Mouse (Mus musculus) CH12.LX (cell line): ENCODE results near the gene Srrm3. TPM values are rescaled to one million over a fixed set of nuclear protein-coding genes. Genes with fewer than 3 reads are reported as not detected.

Experiments used
- DNase-seq: peaks from one replicate; pipeline ENCODE4 v3.0.0-alpha.2; 2013; ENCODE audit errors: extremely low read depth
- H3K27ac ChIP-seq: 2 replicates; pipeline ENCODE4 v1.5.1; 2012; ENCODE audit warnings: low read depth, mild to moderate bottlenecking, control low read depth, moderate library complexity; ENCODE audit not compliant: insufficient read depth
- H3K27me3 ChIP-seq: replicated peaks from 2 replicates; pipeline ENCODE3; 2012; ENCODE audit warnings: inconsistent platforms
- H3K36me3 ChIP-seq, 2 experiments: replicated peaks in 1 of 2; 2 replicates each; pipeline versions ENCODE3 to v1.6.1; 2012; ENCODE audit warnings: inconsistent platforms in 1 of 2, low read length in 1 of 2, mild to moderate bottlenecking in 1 of 2, mixed read lengths in 1 of 2, moderate library complexity in 1 of 2; ENCODE audit not compliant: control insufficient read depth in 1 of 2, insufficient read depth in 1 of 2
- H3K4me1 ChIP-seq, 2 experiments: 2 replicates each; pipeline ENCODE4 v1.6.1; 2012; ENCODE audit warnings: inconsistent platforms in 1 of 2, moderate library complexity in 1 of 2; ENCODE audit not compliant: insufficient read depth in 2 of 2, control insufficient read depth in 1 of 2
- H3K4me2 ChIP-seq: 2 replicates; pipeline ENCODE4 v1.6.1; 2012; ENCODE audit warnings: low read depth, mild to moderate bottlenecking, control low read depth; ENCODE audit not compliant: poor library complexity, insufficient read depth, severe bottlenecking
- H3K4me3 ChIP-seq, 3 experiments: fragments of 150-350 bp in 1 of 3; sonication (generic) in 1 of 3; replicated peaks in 1 of 3; 2 replicates each; pipeline versions ENCODE3 to v1.5.1; 2011 to 2012; ENCODE audit warnings: low read depth in 2 of 3, low read length in 2 of 3, mild to moderate bottlenecking in 2 of 3, moderate library complexity in 2 of 3, control low read depth in 1 of 3, improper control_type of control experiment in 1 of 3, inconsistent platforms in 1 of 3, mixed read lengths in 1 of 3; ENCODE audit not compliant: poor library complexity in 1 of 3
- H3K79me2 ChIP-seq: replicated peaks from 2 replicates; pipeline ENCODE4 v1.6.1; 2012; ENCODE audit warnings: mild to moderate bottlenecking, moderate library complexity; ENCODE audit not compliant: control insufficient read depth, poor library complexity, insufficient read depth, severe bottlenecking; ENCODE audit errors: extremely low read depth
- H3K9ac ChIP-seq: 2 replicates; pipeline ENCODE4 v1.6.1; 2012; ENCODE audit warnings: low read depth, mild to moderate bottlenecking, control low read depth, moderate library complexity; ENCODE audit not compliant: insufficient read depth
- H3K9me3 ChIP-seq: replicated peaks from 2 replicates; pipeline ENCODE3; 2012; ENCODE audit warnings: low read length, inconsistent platforms, mixed read lengths
- BHLHE40 ChIP-seq: IDR thresholded peaks from 2 replicates; pipeline ENCODE4 v1.6.1; 2011; ENCODE audit warnings: mild to moderate bottlenecking, low read depth, low read length, improper control_type of control experiment
- CHD1 ChIP-seq: IDR thresholded peaks from 2 replicates; pipeline ENCODE4 v1.6.1; 2012; ENCODE audit warnings: low read depth, low read length, improper control_type of control experiment, inconsistent platforms
- CHD2 ChIP-seq: IDR thresholded peaks from 2 replicates; pipeline ENCODE4 v1.6.1; 2011; ENCODE audit warnings: low read length, improper control_type of control experiment
- CTCF ChIP-seq, 2 experiments: IDR thresholded peaks in 1 of 2; conservative IDR thresholded peaks in 1 of 2; 2 replicates each; pipeline ENCODE4 v1.5.1; 2011 to 2012; ENCODE audit warnings: low read depth in 2 of 2, low read length in 2 of 2, improper control_type of control experiment in 1 of 2, inconsistent platforms in 1 of 2, mild to moderate bottlenecking in 1 of 2, moderate library complexity in 1 of 2
- E2F4 ChIP-seq: IDR thresholded peaks from 2 replicates; pipeline ENCODE4 v1.6.1; 2011; ENCODE audit warnings: low read depth, low read length, improper control_type of control experiment; ENCODE audit not compliant: insufficient replicate concordance
- ELF1 ChIP-seq: IDR thresholded peaks from 2 replicates; pipeline ENCODE4 v1.6.1; 2014; ENCODE audit warnings: low read depth, mild to moderate bottlenecking, inconsistent platforms, low read length, improper control_type of control experiment
- EP300 ChIP-seq: IDR thresholded peaks from 2 replicates; pipeline ENCODE4 v1.6.1; 2011; ENCODE audit warnings: low read length, improper control_type of control experiment
- ETS1 ChIP-seq: conservative IDR thresholded peaks from 2 replicates; pipeline ENCODE4 v1.6.1; 2012; ENCODE audit warnings: low read depth, mild to moderate bottlenecking, inconsistent platforms, low read length, improper control_type of control experiment, moderate library complexity
- GABPA ChIP-seq: IDR thresholded peaks from 2 replicates; pipeline ENCODE4 v1.6.1; 2012; ENCODE audit warnings: low read depth, low read length, improper control_type of control experiment, inconsistent platforms; ENCODE audit not compliant: insufficient replicate concordance
- HCFC1 ChIP-seq: IDR thresholded peaks from 2 replicates; pipeline ENCODE4 v1.6.1; 2012; ENCODE audit warnings: low read depth, mild to moderate bottlenecking, inconsistent platforms, low read length, improper control_type of control experiment
- IRF4 ChIP-seq: IDR thresholded peaks from 2 replicates; pipeline ENCODE4 v1.6.1; 2014; ENCODE audit warnings: low read depth, mild to moderate bottlenecking, inconsistent platforms, low read length, improper control_type of control experiment
- JUN ChIP-seq: IDR thresholded peaks from 2 replicates; pipeline ENCODE4 v1.6.1; 2011; ENCODE audit warnings: low read depth, mild to moderate bottlenecking, low read length, improper control_type of control experiment, moderate library complexity; ENCODE audit not compliant: insufficient read depth
- JUND ChIP-seq: conservative IDR thresholded peaks from 2 replicates; pipeline ENCODE4 v1.6.1; 2011; ENCODE audit warnings: low read depth, low read length, improper control_type of control experiment
- KAT2A ChIP-seq: IDR thresholded peaks from 2 replicates; pipeline ENCODE4 v1.6.1; 2012; ENCODE audit warnings: low read length, improper control_type of control experiment, inconsistent platforms; ENCODE audit not compliant: insufficient replicate concordance
- MAFK ChIP-seq: IDR thresholded peaks from 2 replicates; pipeline ENCODE4 v1.6.1; 2011; ENCODE audit warnings: low read length, improper control_type of control experiment; ENCODE audit not compliant: insufficient replicate concordance
- MAX ChIP-seq: IDR thresholded peaks from 2 replicates; pipeline ENCODE4 v1.6.1; 2011; ENCODE audit warnings: low read length, improper control_type of control experiment
- MAZ ChIP-seq: IDR thresholded peaks from 2 replicates; pipeline ENCODE4 v1.6.1; 2012; ENCODE audit warnings: low read depth, mild to moderate bottlenecking, inconsistent platforms, low read length, improper control_type of control experiment, moderate library complexity
- MEF2A ChIP-seq: IDR thresholded peaks from 2 replicates; pipeline ENCODE4 v1.6.1; 2014; ENCODE audit warnings: low read depth, mild to moderate bottlenecking, inconsistent platforms, low read length, improper control_type of control experiment, borderline replicate concordance
- MXI1 ChIP-seq: IDR thresholded peaks from 2 replicates; pipeline ENCODE4 v1.6.1; 2011; ENCODE audit warnings: mild to moderate bottlenecking, low read depth, low read length, improper control_type of control experiment
- MYC ChIP-seq: IDR thresholded peaks from 2 replicates; pipeline ENCODE4 v1.6.1; 2011; ENCODE audit warnings: low read depth, mild to moderate bottlenecking, improper control_type of control experiment, low read length
- NELFE ChIP-seq: IDR thresholded peaks from 2 replicates; pipeline ENCODE4 v1.6.1; 2011; ENCODE audit warnings: low read depth, low read length, improper control_type of control experiment
- NRF1 ChIP-seq: IDR thresholded peaks from 2 replicates; pipeline ENCODE4 v1.6.1; 2014; ENCODE audit warnings: low read depth, mild to moderate bottlenecking, inconsistent platforms, low read length, improper control_type of control experiment, moderate library complexity
- PAX5 ChIP-seq: IDR thresholded peaks from 2 replicates; pipeline ENCODE4 v1.6.1; 2012; ENCODE audit warnings: low read length, inconsistent platforms, mixed read lengths
- POLR2A ChIP-seq: IDR thresholded peaks from 2 replicates; pipeline ENCODE4 v1.6.1; 2011; ENCODE audit warnings: low read depth, mild to moderate bottlenecking, improper control_type of control experiment, low read length
- POLR2AphosphoS2 ChIP-seq: IDR thresholded peaks from 2 replicates; pipeline ENCODE4 v1.6.1; 2011; ENCODE audit warnings: low read depth, low read length, improper control_type of control experiment
- RAD21 ChIP-seq: IDR thresholded peaks from 2 replicates; pipeline ENCODE4 v1.6.1; 2011; ENCODE audit warnings: low read depth, mild to moderate bottlenecking, low read length, improper control_type of control experiment, moderate library complexity
- RCOR1 ChIP-seq: conservative IDR thresholded peaks from 2 replicates; pipeline ENCODE4 v1.6.1; 2012; ENCODE audit warnings: low read depth, mild to moderate bottlenecking, inconsistent platforms, low read length, improper control_type of control experiment
- SIN3A ChIP-seq: IDR thresholded peaks from 2 replicates; pipeline ENCODE4 v1.6.1; 2012; ENCODE audit warnings: low read length, improper control_type of control experiment, inconsistent platforms
- SMC3 ChIP-seq: IDR thresholded peaks from 2 replicates; pipeline ENCODE4 v1.6.1; 2011; ENCODE audit warnings: low read depth, low read length, improper control_type of control experiment
- TBP ChIP-seq: conservative IDR thresholded peaks from 2 replicates; pipeline ENCODE4 v1.6.1; 2011; ENCODE audit warnings: low read depth, low read length, improper control_type of control experiment
- TCF12 ChIP-seq: IDR thresholded peaks from 2 replicates; pipeline ENCODE4 v1.6.1; 2014; ENCODE audit warnings: low read depth, mild to moderate bottlenecking, inconsistent platforms, low read length, improper control_type of control experiment
- UBTF ChIP-seq: IDR thresholded peaks from 2 replicates; pipeline ENCODE4 v1.6.1; 2012; ENCODE audit warnings: low read depth, mild to moderate bottlenecking, inconsistent platforms, low read length, improper control_type of control experiment, moderate library complexity
- USF1 ChIP-seq: IDR thresholded peaks from 2 replicates; pipeline ENCODE4 v1.6.1; 2014; ENCODE audit warnings: low read depth, mild to moderate bottlenecking, inconsistent platforms, low read length, improper control_type of control experiment
- USF2 ChIP-seq: conservative IDR thresholded peaks from 2 replicates; pipeline ENCODE4 v1.6.1; 2011; ENCODE audit warnings: low read depth, low read length, improper control_type of control experiment
- ZC3H11A ChIP-seq: IDR thresholded peaks from 2 replicates; pipeline ENCODE4 v1.6.1; 2012; ENCODE audit warnings: low read depth, mild to moderate bottlenecking, inconsistent platforms, low read length, improper control_type of control experiment
- ZKSCAN1 ChIP-seq: IDR thresholded peaks from 2 replicates; pipeline ENCODE4 v1.6.1; 2012; ENCODE audit warnings: low read depth, inconsistent platforms, low read length, improper control_type of control experiment, borderline replicate concordance
- ZMIZ1 ChIP-seq: IDR thresholded peaks from 2 replicates; pipeline ENCODE4 v1.6.1; 2012; ENCODE audit warnings: low read depth, mild to moderate bottlenecking, inconsistent platforms, low read length, improper control_type of control experiment
- ZNF384 ChIP-seq: IDR thresholded peaks from 2 replicates; pipeline ENCODE4 v1.6.1; 2012; ENCODE audit warnings: low read depth, low read length, improper control_type of control experiment, inconsistent platforms
- dilution Hi-C: fragments of 300-500 bp; cut with MboI; formaldehyde crosslinking; loops from 2 replicates; pipeline ENCODE4 v1.14.3; 2020; ENCODE audit warnings: low sequenced_read_pairs; ENCODE audit not compliant: extremely low pct_unique_long_range_greater_than_20kb, extremely low pct_ligation_motif_present
- in situ Hi-C: fragments of 300-500 bp; cut with MboI; formaldehyde crosslinking; loops from 3 replicates; pipeline ENCODE4 v1.14.3; 2019; ENCODE audit warnings: low sequenced_read_pairs, low pct_ligation_motif_present, low pct_unique_long_range_greater_than_20kb, mixed read lengths
- polyA plus RNA-seq: library from polyadenylated mRNA; unstranded; fragments of >175 nt; gene quantifications from 2 replicates; pipeline ENCODE4 v1.2.1, GENCODE M21; 2012; ENCODE audit warnings: low read depth; ENCODE audit not compliant: insufficient read length
- total RNA-seq, 2 experiments: library from RNA; depleted of rRNA; stranded (reverse); fragments of 300-350 nt in 1 of 2; fragments of >200 nt in 1 of 2; gene quantifications; 2 replicates each; pipeline ENCODE4 v1.2.3; 2012 to 2014

Srrm3 gene
- total RNA-seq (2012; rRNA removed) = not detected in 2 replicates
- total RNA-seq (2014; rRNA removed) = not detected in 2 replicates
- not detected in 2 replicates for polyA plus RNA-seq

GRCm38 (mm10) chr5:135806555-135807262 is at the start of gene Srrm3:
Srrm3 (plus strand) TSS chr5:135806890.
- H3K27me3 ChIP-seq = peaks cover 81% of the 10 kb centered on the region
- H3K9ac ChIP-seq = no peak within 1 kb of the TSS
- DNase-seq = peak; percentile 85
- peaks cover 12% of the 10 kb centered on the region for H3K9me3 ChIP-seq
- H3K36me3 ChIP-seq = no peaks in the 10 kb centered on the region
- dilution Hi-C loops = no loop called here
- no peak within 1 kb of the TSS for H3K27ac ChIP-seq
- no peak for TF ChIP-seq KAT2A
- TF ChIP-seq ELF1 = 0 out of 2 replicates have a peak, but pooled peaks have one; percentile 41
- TF ChIP-seq UBTF = no peak
- peak; percentile 93 for TF ChIP-seq GABPA
- peak; percentile 83 for TF ChIP-seq MXI1
- TF ChIP-seq BHLHE40 = no peak
- TF ChIP-seq ZKSCAN1 = no peak
- peak; percentile 77; the same call in 1 of the 2 replicates for TF ChIP-seq TCF12
- TF ChIP-seq ETS1 = no peak
- no peak for TF ChIP-seq MAZ
- TF ChIP-seq HCFC1 = peak; percentile 80
- no peak for TF ChIP-seq MYC
- no peak for TF ChIP-seq E2F4
- no peak for TF ChIP-seq PAX5
- no peak for TF ChIP-seq NRF1
- no peak for TF ChIP-seq ZC3H11A
- TF ChIP-seq CHD2 = no peak
- TF ChIP-seq USF1 = no peak
- peak; percentile 95 for TF ChIP-seq SIN3A
- TF ChIP-seq MAX = no peak
- TF ChIP-seq MEF2A = 0 out of 2 replicates have a peak, but pooled peaks have one; percentile 56
- TF ChIP-seq USF2 = no peak
- TF ChIP-seq POLR2A = no peak
- TF ChIP-seq MAFK = no peak
- TF ChIP-seq CHD1 = no peak
- no peak for TF ChIP-seq RCOR1
- peak; percentile 32 for TF ChIP-seq RAD21
- TF ChIP-seq NELFE = peak; percentile 78; the same call in 1 of the 2 replicates
- TF ChIP-seq CTCF (conservative IDR thresholded peaks at IDR 0.05 in 1 of 2, IDR thresholded peaks at IDR 0.05 in 1 of 2; ENCODE audit: low read depth in 2 of 2, low read length in 2 of 2) = peak; percentile 60 to 100; a peak in 3 of 4 replicates
- peak; percentile 71 for TF ChIP-seq SMC3
- no peak for TF ChIP-seq EP300
- no peak for TF ChIP-seq ZNF384
- no peak for TF ChIP-seq TBP
- no peak for TF ChIP-seq JUND
- TF ChIP-seq IRF4 = peak; percentile 69
- TF ChIP-seq JUN = no peak
- TF ChIP-seq POLR2AphosphoS2 = no peak
- no peak for TF ChIP-seq ZMIZ1
- H3K4me1 ChIP-seq = no peaks in the 10 kb centered on the region; a peak in 1 of 4 replicates
- no peaks in the 10 kb centered on the region for H3K79me2 ChIP-seq
- in situ Hi-C loops = no loop called here
- no peak within 1 kb of the TSS for H3K4me2 ChIP-seq
- H3K4me3 ChIP-seq = no peak within 1 kb of the TSS
